Mouse (Mus musculus): Measurements from ENCODE around the gene Sympk. TPM values are rescaled to one million over a fixed set of nuclear protein-coding genes. Genes with fewer than 3 reads are reported as not detected.
A peak's percentile ranks its signal among the peaks of the same experiment; 100 is the strongest.

Gene Sympk
- polyA plus RNA-seq, 1 experiment from 2014 or later = 34.6 TPM

DNA sequence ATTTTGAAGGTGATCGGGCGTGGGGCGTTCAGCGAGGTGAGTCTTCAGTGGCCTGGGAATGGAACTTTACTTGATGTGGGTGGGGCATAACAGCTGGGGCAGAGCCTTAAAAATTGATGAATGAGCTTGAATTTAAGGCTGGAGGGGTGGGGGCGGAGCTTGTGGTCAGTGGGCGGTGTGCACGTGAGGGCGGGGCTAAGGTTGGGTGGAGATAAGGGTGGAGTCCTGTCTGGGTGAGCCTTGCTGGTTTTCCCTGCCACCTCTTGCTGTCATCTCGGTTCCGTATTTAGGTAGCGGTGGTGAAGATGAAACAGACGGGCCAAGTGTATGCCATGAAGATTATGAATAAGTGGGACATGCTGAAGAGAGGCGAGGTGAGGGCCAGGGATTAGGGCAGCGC lies 61.9 kb downstream of the Sympk start:
- H3K4me3 ChIP-seq = peak overlapping the region; percentile 40
- 11% methylated on average over 14 of the region's 14 CpGs for WGBS
- H3K9me3 ChIP-seq = no peaks in the 10 kb centered on the region
- H3K4me1 ChIP-seq = peaks cover 46% of the 10 kb centered on the region
- H3K4me2 ChIP-seq = peak overlapping the region; percentile 54
- H3K27ac ChIP-seq = peak overlapping the region; percentile 46; the same call in 1 of the 2 replicates
- 0 out of 2 replicates have a peak overlapping the region, but pooled peaks have one; percentile 0 for H3K9ac ChIP-seq
- H3K27me3 ChIP-seq = no peaks in the 10 kb centered on the region
- H3K36me3 ChIP-seq = peaks cover 40% of the 10 kb centered on the region
- 0 out of 2 replicates have a peak, but pooled peaks have one; percentile 16 for ATAC-seq (ENCODE audit: borderline replicate concordance, extremely low read depth, low FRiP score, low TSS enrichment)

DNA sequence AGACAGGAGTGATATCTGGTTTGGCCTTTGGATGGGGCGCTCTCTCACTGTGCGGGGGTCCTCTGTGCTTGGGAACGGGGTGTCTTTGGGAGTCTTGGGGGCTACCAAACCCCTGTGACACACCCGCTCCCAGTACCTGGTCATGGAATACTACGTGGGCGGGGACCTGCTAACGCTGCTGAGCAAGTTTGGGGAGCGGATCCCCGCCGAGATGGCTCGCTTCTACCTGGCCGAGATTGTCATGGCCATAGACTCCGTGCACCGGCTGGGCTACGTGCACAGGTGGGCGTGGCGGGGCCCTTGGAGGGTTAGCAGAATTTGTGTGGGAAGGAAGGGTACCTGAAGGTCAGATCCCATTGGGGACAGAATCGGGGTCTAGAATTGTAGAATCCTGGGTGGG lies 62.6 kb downstream of the Sympk start:
- no peak for ATAC-seq (ENCODE audit: borderline replicate concordance, extremely low read depth, low FRiP score, low TSS enrichment)
- H3K9me3 ChIP-seq = no peaks in the 10 kb centered on the region
- H3K4me2 ChIP-seq = no peak overlapping the region
- H3K36me3 ChIP-seq = peaks cover 40% of the 10 kb centered on the region
- no peak overlapping the region for H3K4me3 ChIP-seq
- no peaks in the 10 kb centered on the region for H3K27me3 ChIP-seq
- H3K27ac ChIP-seq = no peak overlapping the region
- peaks cover 48% of the 10 kb centered on the region for H3K4me1 ChIP-seq
- H3K9ac ChIP-seq = no peak overlapping the region
- 72% methylated on average over 18 of the region's 18 CpGs for whole genome bisulfite sequencing

DNA sequence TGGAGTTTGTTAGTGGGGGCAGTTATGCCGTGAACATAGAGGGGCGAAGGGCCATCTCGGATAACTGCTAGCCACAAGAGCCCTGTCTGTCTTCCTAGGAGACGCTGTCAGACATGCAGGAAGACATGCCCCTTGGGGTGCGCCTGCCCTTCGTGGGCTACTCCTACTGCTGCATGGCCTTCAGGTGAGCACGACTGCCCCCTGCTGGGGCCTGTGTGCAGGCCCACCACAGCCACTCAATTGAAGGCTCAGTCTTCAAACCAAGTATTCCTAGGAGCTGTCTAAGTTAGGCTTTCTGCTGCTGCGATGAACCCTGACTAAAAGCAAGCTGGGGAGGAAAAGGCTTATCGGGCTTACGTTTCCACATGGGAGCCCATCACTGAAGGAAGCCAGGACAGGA lies 64.6 kb downstream of the Sympk start:
- H3K27ac ChIP-seq = no peak overlapping the region
- H3K9ac ChIP-seq = no peak overlapping the region
- H3K9me3 ChIP-seq = no peaks in the 10 kb centered on the region
- H3K27me3 ChIP-seq = no peaks in the 10 kb centered on the region
- H3K4me1 ChIP-seq = peaks cover 46% of the 10 kb centered on the region
- H3K4me2 ChIP-seq = no peak overlapping the region
- WGBS = 40% methylated on average over 10 of the region's 10 CpGs
- H3K4me3 ChIP-seq = no peak overlapping the region
- ATAC-seq (ENCODE audit: borderline replicate concordance, extremely low read depth, low FRiP score, low TSS enrichment) = no peak
- H3K36me3 ChIP-seq = peaks cover 34% of the 10 kb centered on the region

GRCm38 (mm10) chr7:19091913-19092312 lies 67.7 kb downstream of the Sympk start:
- H3K27me3 ChIP-seq = no peaks in the 10 kb centered on the region
- ATAC-seq (ENCODE audit: borderline replicate concordance, extremely low read depth, low FRiP score, low TSS enrichment) = no peak
- H3K9ac ChIP-seq = peak overlapping the region; percentile 39; the same call in 1 of the 2 replicates
- H3K36me3 ChIP-seq = peaks cover 34% of the 10 kb centered on the region
- peak overlapping the region; percentile 92 for H3K4me2 ChIP-seq
- WGBS = 50% methylated on average over 17 of the region's 17 CpGs
- H3K27ac ChIP-seq = 0 out of 2 replicates have a peak overlapping the region, but pooled peaks have one; percentile 99
- no peaks in the 10 kb centered on the region for H3K9me3 ChIP-seq
- H3K4me3 ChIP-seq = peak overlapping the region; percentile 86; the same call in 1 of the 2 replicates
- peaks cover 34% of the 10 kb centered on the region for H3K4me1 ChIP-seq

- H3K27me3 ChIP-seq = no peaks in the 10 kb centered on the region
- ATAC-seq (ENCODE audit: borderline replicate concordance, extremely low read depth, low FRiP score, low TSS enrichment) = peak; percentile 49
- peak overlapping the region; percentile 39 for H3K9ac ChIP-seq
- H3K9me3 ChIP-seq = no peaks in the 10 kb centered on the region
- H3K4me2 ChIP-seq = peak overlapping the region; percentile 92
- peaks cover 32% of the 10 kb centered on the region for H3K36me3 ChIP-seq
- peak overlapping the region; percentile 86 for H3K4me3 ChIP-seq
- H3K4me1 ChIP-seq = peaks cover 40% of the 10 kb centered on the region
- H3K27ac ChIP-seq = peak overlapping the region; percentile 99
- WGBS = 8% methylated on average over 38 of the region's 38 CpGs
Measured at GRCm38 (mm10) chr7:19092381-19093173, 68.4 kb downstream of the Sympk start.

- peaks cover 32% of the 10 kb centered on the region for H3K36me3 ChIP-seq
- ATAC-seq (ENCODE audit: borderline replicate concordance, extremely low read depth, low FRiP score, low TSS enrichment) = peak; percentile 35; the same call in 1 of the 2 replicates
- no peaks in the 10 kb centered on the region for H3K9me3 ChIP-seq
- 2% methylated on average over 15 of the region's 15 CpGs for WGBS
- H3K9ac ChIP-seq = peak overlapping the region; percentile 39
- peak overlapping the region; percentile 92 for H3K4me2 ChIP-seq
- H3K27me3 ChIP-seq = no peaks in the 10 kb centered on the region
- peak overlapping the region; percentile 86 for H3K4me3 ChIP-seq
- peaks cover 44% of the 10 kb centered on the region for H3K4me1 ChIP-seq
- peak overlapping the region; percentile 99 for H3K27ac ChIP-seq
Measured at GRCm38 (mm10) chr7:19093174-19093521, 69.0 kb downstream of the Sympk start.

- peak; percentile 84 for ATAC-seq (ENCODE audit: borderline replicate concordance, extremely low read depth, low FRiP score, low TSS enrichment)
- peak overlapping the region; percentile 99 for H3K27ac ChIP-seq
- H3K9me3 ChIP-seq = no peaks in the 10 kb centered on the region
- H3K27me3 ChIP-seq = no peaks in the 10 kb centered on the region
- WGBS = under 1% methylated on average over 45 of the region's 45 CpGs
- peaks cover 28% of the 10 kb centered on the region for H3K36me3 ChIP-seq
- peak overlapping the region; percentile 86 for H3K4me3 ChIP-seq
- peak overlapping the region; percentile 92 for H3K4me2 ChIP-seq
- H3K4me1 ChIP-seq = peaks cover 46% of the 10 kb centered on the region
- H3K9ac ChIP-seq = peak overlapping the region; percentile 91
Measured at GRCm38 (mm10) chr7:19093537-19094385, 69.6 kb downstream of the Sympk start.

DNA sequence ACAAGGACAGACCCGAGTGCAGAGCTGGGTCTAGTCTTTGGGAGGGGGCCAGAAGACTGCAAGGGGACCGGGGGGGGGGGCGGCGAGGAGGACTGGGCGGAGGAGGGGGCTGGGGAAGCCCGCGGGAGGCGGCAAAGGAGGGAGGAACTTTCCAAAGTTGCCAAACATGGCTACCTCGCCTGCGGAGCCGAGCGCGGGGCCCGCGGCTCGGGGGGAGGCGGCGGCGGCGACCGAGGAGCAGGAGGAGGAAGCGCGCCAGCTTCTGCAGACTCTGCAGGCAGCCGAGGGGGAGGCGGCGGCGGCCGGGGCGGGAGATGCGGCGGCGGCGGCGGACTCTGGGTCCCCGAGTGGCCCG lies 70.3 kb downstream of the Sympk start, which contains the start of gene Six5:
Gene Six5 (plus strand): TSS at position 124 of the 355 bp plus-strand sequence.
- Histone ChIP-seq H3K27ac (peak within 1 kb of the TSS; percentile 99), H3K4me2 (peak within 1 kb of the TSS; percentile 92), H3K4me1 (peaks cover 46% of the 10 kb centered on the region), H3K4me3 (peak within 1 kb of the TSS; percentile 86), H3K9me3 (no peaks in the 10 kb centered on the region), H3K27me3 (no peaks in the 10 kb centered on the region), H3K9ac (peak within 1 kb of the TSS; percentile 91), H3K36me3 (peaks cover 25% of the 10 kb centered on the region)
- peak; percentile 21; the same call in 1 of the 2 replicates for ATAC-seq (ENCODE audit: borderline replicate concordance, extremely low read depth, low FRiP score, low TSS enrichment)
- WGBS = 1% methylated on average over 23 of the region's 36 CpGs

DNA sequence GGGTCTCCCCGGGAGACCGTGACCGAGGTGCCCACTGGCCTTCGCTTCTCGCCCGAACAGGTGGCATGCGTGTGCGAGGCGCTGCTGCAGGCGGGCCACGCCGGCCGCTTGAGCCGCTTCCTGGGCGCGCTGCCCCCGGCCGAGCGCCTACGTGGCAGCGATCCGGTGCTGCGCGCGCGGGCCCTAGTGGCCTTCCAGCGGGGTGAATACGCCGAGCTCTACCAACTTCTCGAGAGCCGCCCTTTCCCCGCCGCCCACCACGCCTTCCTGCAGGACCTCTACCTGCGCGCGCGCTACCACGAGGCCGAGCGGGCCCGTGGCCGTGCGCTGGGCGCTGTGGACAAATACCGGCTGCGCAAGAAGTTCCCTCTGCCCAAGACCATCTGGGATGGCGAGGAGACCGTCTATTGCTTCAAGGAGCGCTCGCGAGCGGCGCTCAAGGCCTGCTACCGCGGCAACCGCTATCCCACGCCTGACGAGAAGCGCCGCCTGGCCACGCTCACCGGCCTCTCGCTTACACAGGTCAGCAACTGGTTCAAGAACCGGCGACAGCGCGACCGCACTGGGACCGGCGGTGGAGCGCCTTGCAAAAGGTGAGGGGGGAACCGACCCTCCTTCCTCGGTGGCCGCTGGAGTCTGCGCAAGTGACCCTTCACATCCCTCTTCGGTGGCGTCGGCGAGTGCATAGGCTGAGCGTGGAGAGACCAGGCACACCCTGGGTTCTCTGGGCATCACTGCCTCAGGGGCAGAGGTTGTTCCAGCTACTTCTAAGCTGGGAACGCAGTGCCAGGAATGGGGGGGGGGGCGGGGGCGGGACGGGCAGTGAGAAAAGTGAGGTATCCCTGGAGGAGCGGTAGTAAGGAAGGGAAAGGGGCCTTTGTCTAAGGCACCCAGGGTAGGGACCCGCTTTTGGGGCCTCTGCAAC lies 70.9 kb downstream of the Sympk start:
- peak overlapping the region; percentile 86 for H3K4me3 ChIP-seq
- H3K27me3 ChIP-seq = no peaks in the 10 kb centered on the region
- no peak for ATAC-seq (ENCODE audit: borderline replicate concordance, extremely low read depth, low FRiP score, low TSS enrichment)
- peaks cover 25% of the 10 kb centered on the region for H3K36me3 ChIP-seq
- H3K9ac ChIP-seq = peak overlapping the region; percentile 91
- H3K27ac ChIP-seq = peak overlapping the region; percentile 99
- no peaks in the 10 kb centered on the region for H3K9me3 ChIP-seq
- H3K4me2 ChIP-seq = peak overlapping the region; percentile 92
- under 1% methylated on average over 87 of the region's 87 CpGs for WGBS
- peaks cover 46% of the 10 kb centered on the region for H3K4me1 ChIP-seq

DNA sequence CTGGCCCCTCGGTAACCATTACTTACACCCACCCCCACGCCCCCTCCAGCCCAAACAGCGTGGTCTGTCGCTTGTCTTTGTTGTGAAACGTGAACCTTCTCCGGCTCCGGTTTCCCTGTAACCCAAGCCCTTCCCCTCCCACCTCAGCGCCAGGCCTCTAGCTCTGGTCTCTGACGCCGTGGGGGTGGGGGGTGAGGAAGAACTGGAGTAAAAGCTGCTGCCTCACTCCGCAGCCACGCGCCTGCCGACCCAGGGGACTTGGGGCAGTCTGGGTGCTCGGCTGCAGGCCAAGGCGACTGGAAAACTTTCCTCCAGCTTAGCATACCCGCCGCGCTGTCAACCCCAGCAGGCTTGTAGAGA lies 71.6 kb downstream of the Sympk start:
- H3K27me3 ChIP-seq = no peaks in the 10 kb centered on the region
- peak overlapping the region; percentile 99 for H3K27ac ChIP-seq
- WGBS = under 1% methylated on average over 19 of the region's 19 CpGs
- no peaks in the 10 kb centered on the region for H3K9me3 ChIP-seq
- peak; percentile 1; the same call in 1 of the 2 replicates for ATAC-seq (ENCODE audit: borderline replicate concordance, extremely low read depth, low FRiP score, low TSS enrichment)
- H3K36me3 ChIP-seq = peaks cover 20% of the 10 kb centered on the region
- peak overlapping the region; percentile 86 for H3K4me3 ChIP-seq
- H3K9ac ChIP-seq = peak overlapping the region; percentile 91
- H3K4me2 ChIP-seq = peak overlapping the region; percentile 92
- peaks cover 46% of the 10 kb centered on the region for H3K4me1 ChIP-seq

- H3K36me3 ChIP-seq = peaks cover 15% of the 10 kb centered on the region; the same call in 1 of the 2 replicates
- peak overlapping the region; percentile 86 for H3K4me3 ChIP-seq
- ATAC-seq (ENCODE audit: borderline replicate concordance, extremely low read depth, low FRiP score, low TSS enrichment) = no peak
- no peaks in the 10 kb centered on the region for H3K9me3 ChIP-seq
- no peaks in the 10 kb centered on the region for H3K27me3 ChIP-seq
- H3K4me2 ChIP-seq = peak overlapping the region; percentile 92
- H3K4me1 ChIP-seq = peaks cover 46% of the 10 kb centered on the region
- H3K9ac ChIP-seq = peak overlapping the region; percentile 91
- 48% methylated on average over 4 of the region's 5 CpGs for WGBS
- peak overlapping the region; percentile 99 for H3K27ac ChIP-seq
Measured at GRCm38 (mm10) chr7:19096421-19096976, 72.3 kb downstream of the Sympk start.
